In genomic region chr8:45291790-45292189, GRCm38 (mm10) we compare ENCODE assay signal across 19 mouse cellular contexts. TPM values are rescaled to one million over a fixed set of nuclear protein-coding genes. Genes with fewer than 3 reads are reported as not detected.
DNase-seq lines count a peak whose midpoint lies in the region; ATAC-seq and TF ChIP-seq lines count a peak whose summit lies in the region.
"Had no signal": no experiment of that assay in that cellular context is flagged by ENCODE, and none has a peak within 500 bp of the region (broad histone marks: within the 10 kb centered on the region; RNA-seq: fewer than 3 reads in every experiment).

No protein-coding gene starts in this region.

- H3K4me2 ChIP-seq in midbrain, postnatal 0 days (ENCODE audit: low read depth, low read length, poor library complexity, severe bottlenecking), result no peak overlapping the region
- no peak overlapping the region for H3K4me2 ChIP-seq in midbrain, embryonic 14.5 days (ENCODE audit: low read length)
- H3K4me2 ChIP-seq: liver, embryonic 13.5 days had no signal

- H3K4me3 ChIP-seq in midbrain, postnatal 0 days (ENCODE audit: low read depth, low read length), result no peak overlapping the region
- no peak overlapping the region for H3K4me3 ChIP-seq in midbrain, embryonic 14.5 days (replicated peaks; ENCODE audit: low read depth, low read length)
- H3K4me3 ChIP-seq: erythroblast, embryonic 14.5 days; liver, embryonic 13.5 days; midbrain, embryonic 10.5 days; myocyte had no signal

- no peaks in the 10 kb centered on the region for H3K9me3 ChIP-seq in midbrain, postnatal 0 days (ENCODE audit: low read length)
- H3K9me3 ChIP-seq in midbrain, embryonic 14.5 days (ENCODE audit: control insufficient read depth, low read length), result no peaks in the 10 kb centered on the region
- H3K9me3 ChIP-seq: liver, embryonic 13.5 days; midbrain, embryonic 10.5 days had no signal

- WGBS in midbrain, postnatal 0 days, result 77% methylated on average over 2 of the region's 2 CpGs
- 80% methylated on average over 2 of the region's 2 CpGs for WGBS in midbrain, embryonic 14.5 days

- intact Hi-C loops in left cerebral cortex, postnatal 4 days (cut with DNase I), result no loop called here

- no peak; the same call in 1 of the 2 replicates for ATAC-seq in midbrain, postnatal 0 days (ENCODE audit: low FRiP score)
- ATAC-seq in midbrain, embryonic 14.5 days (ENCODE audit: low FRiP score, low TSS enrichment), result no peak
- no peak for ATAC-seq in megakaryocyte, adult 5-6 weeks (ENCODE audit: poor library complexity, severe bottlenecking)

- no peaks in the 10 kb centered on the region for H3K27me3 ChIP-seq in midbrain, postnatal 0 days (ENCODE audit: insufficient read depth, low read length)
- no peaks in the 10 kb centered on the region for H3K27me3 ChIP-seq in midbrain, embryonic 14.5 days (ENCODE audit: control insufficient read depth, insufficient read depth, low read length)
- H3K27me3 ChIP-seq: CH12.LX; liver, embryonic 13.5 days had no signal

- no peaks in the 10 kb centered on the region for H3K4me1 ChIP-seq in midbrain, postnatal 0 days (ENCODE audit: insufficient read depth, low read length)
- H3K4me1 ChIP-seq in midbrain, embryonic 14.5 days (ENCODE audit: control insufficient read depth, insufficient read depth, low read length), result no peaks in the 10 kb centered on the region
- H3K4me1 ChIP-seq: liver, embryonic 13.5 days; midbrain, embryonic 10.5 days had no signal

- no peak for TF ChIP-seq CTCF in midbrain, postnatal 0 days (IDR thresholded peaks at IDR 0.05)

- DNase-seq in midbrain, postnatal 0 days (ENCODE audit: low spot score), result peak; percentile 49
- DNase-seq in midbrain, embryonic 14.5 days, result no peak
- peak; percentile 44 for DNase-seq in cerebellum, adult 9-11 months
- peak; percentile 66 to 84 for DNase-seq in layer of hippocampus, adult 18-20 months (ENCODE audit: low spot score in 2 of 2)
- peak; percentile 73 for DNase-seq in left cerebral cortex, postnatal 4 days
- no peak for DNase-seq in kidney, adult 9 months
- no peak for DNase-seq in spleen, postnatal 4 days (ENCODE audit: low spot score in 2 of 2)
- DNase-seq: heart, adult 18-20 months; liver, embryonic 13.5 days; lung, postnatal 14 days had no signal

- no peak overlapping the region for H3K27ac ChIP-seq in midbrain, postnatal 0 days (ENCODE audit: low read depth, low read length)
- no peak overlapping the region for H3K27ac ChIP-seq in midbrain, embryonic 14.5 days (replicated peaks; ENCODE audit: low read depth, low read length)
- H3K27ac ChIP-seq: liver, embryonic 13.5 days; midbrain, embryonic 10.5 days; stomach, postnatal 0 days had no signal

- H3K36me3 ChIP-seq in midbrain, postnatal 0 days (ENCODE audit: insufficient read depth, low read length), result no peaks in the 10 kb centered on the region
- no peaks in the 10 kb centered on the region for H3K36me3 ChIP-seq in midbrain, embryonic 14.5 days (ENCODE audit: control insufficient read depth, insufficient read depth, low read length)
- H3K36me3 ChIP-seq: liver, embryonic 13.5 days; midbrain, embryonic 10.5 days had no signal

- no peak overlapping the region for H3K9ac ChIP-seq in midbrain, postnatal 0 days (replicated peaks; ENCODE audit: low read length, poor library complexity, severe bottlenecking)
- no peak overlapping the region for H3K9ac ChIP-seq in midbrain, embryonic 14.5 days (replicated peaks; ENCODE audit: low read length)
- H3K9ac ChIP-seq: liver, embryonic 13.5 days had no signal

RNA-seq across cellular contexts. Expression of gene Klkb1, which starts 2.9 kb away (rescaled TPM):
- total RNA-seq in midbrain, postnatal 0 days (2014; rRNA removed), result under 0.01 TPM in 1 of 2 replicates, not detected in the other
- polyA plus RNA-seq in midbrain, postnatal 0 days (2015; fragmentation: Nextera tagmentation; extraction: Ambion mirVana), result 0.02 and 0.04 TPM in 2 replicates
- polyA plus RNA-seq in midbrain, embryonic 14.5 days (2014; fragmentation: Nextera tagmentation; extraction: Ambion mirVana), result not detected in 2 replicates
- not detected for total RNA-seq in layer of hippocampus, adult 18-20 months (2021)
- total RNA-seq in left cerebral cortex, postnatal 4 days (2021), result under 1 TPM in 1 of 2 experiments, not detected in 1; 0.10 TPM
- total RNA-seq in megakaryocyte, adult 5-6 weeks (2015), result 0.16 TPM in 1 of 2 replicates, not detected in the other
- total RNA-seq in megakaryocyte, adult 5-6 weeks (2017), result not detected in 2 replicates
- total RNA-seq: CH12.LX; heart, adult 18-20 months; left cerebral cortex, postnatal 36 days had no signal
- polyA plus RNA-seq: erythroblast, embryonic 14.5 days; heart, postnatal 0 days; midbrain, embryonic 10.5 days; myocyte had no signal

RNA-seq across cellular contexts. Expression of gene Gm45753, which starts 16.5 kb away (rescaled TPM):
- total RNA-seq in midbrain, postnatal 0 days (2014; rRNA removed), result not detected in 2 replicates
- polyA plus RNA-seq in midbrain, postnatal 0 days (2015; fragmentation: Nextera tagmentation; extraction: Ambion mirVana), result not detected in 2 replicates
- polyA plus RNA-seq in midbrain, embryonic 14.5 days (2014; fragmentation: Nextera tagmentation; extraction: Ambion mirVana), result not detected in 2 replicates
- total RNA-seq in layer of hippocampus, adult 18-20 months (2021), result not detected
- not detected for total RNA-seq in left cerebral cortex, postnatal 4 days (2021)
- total RNA-seq in megakaryocyte, adult 5-6 weeks (2015), result not detected in 2 replicates
- total RNA-seq in megakaryocyte, adult 5-6 weeks (2017), result 0.12 TPM in 1 of 2 replicates, not detected in the other
- total RNA-seq: CH12.LX; heart, adult 18-20 months; left cerebral cortex, postnatal 36 days had no signal
- polyA plus RNA-seq: erythroblast, embryonic 14.5 days; heart, postnatal 0 days; kidney, embryonic 14.5 days; myocyte had no signal

RNA-seq across cellular contexts. Expression of gene F11, which starts 30.0 kb away (rescaled TPM):
- not detected in 2 replicates for total RNA-seq in midbrain, postnatal 0 days (2014; rRNA removed)
- not detected in 2 replicates for polyA plus RNA-seq in midbrain, postnatal 0 days (2015; fragmentation: Nextera tagmentation; extraction: Ambion mirVana)
- polyA plus RNA-seq in midbrain, embryonic 14.5 days (2014; fragmentation: Nextera tagmentation; extraction: Ambion mirVana), result 0.12 TPM in 1 of 2 replicates, not detected in the other
- not detected for total RNA-seq in layer of hippocampus, adult 18-20 months (2021)
- total RNA-seq in left cerebral cortex, postnatal 4 days (2021), result not detected
- total RNA-seq in megakaryocyte, adult 5-6 weeks (2015), result not detected in 2 replicates
- not detected in 2 replicates for total RNA-seq in megakaryocyte, adult 5-6 weeks (2017)
- total RNA-seq: CH12.LX; heart, adult 18-20 months; left cerebral cortex, postnatal 36 days had no signal
- polyA plus RNA-seq: heart, postnatal 0 days; kidney, embryonic 14.5 days; midbrain, embryonic 10.5 days; myocyte had no signal

RNA-seq across cellular contexts. Expression of gene Cyp4v3, which starts 41.2 kb away (rescaled TPM):
- total RNA-seq in midbrain, postnatal 0 days (2014; rRNA removed), result 2.7 and 2.8 TPM in 2 replicates
- 2.4 and 2.8 TPM in 2 replicates for polyA plus RNA-seq in midbrain, postnatal 0 days (2015; fragmentation: Nextera tagmentation; extraction: Ambion mirVana)
- 1.4 and 1.7 TPM in 2 replicates for polyA plus RNA-seq in midbrain, embryonic 14.5 days (2014; fragmentation: Nextera tagmentation; extraction: Ambion mirVana)
- 1 to 10 TPM; 7.5 to 7.9 TPM for total RNA-seq in layer of hippocampus, adult 18-20 months (2021)
- total RNA-seq in left cerebral cortex, postnatal 4 days (2021), result 1 to 10 TPM; 2.7 to 3.0 TPM
- total RNA-seq in megakaryocyte, adult 5-6 weeks (2015), result 18.4 and 21.6 TPM in 2 replicates
- 18.0 and 21.5 TPM in 2 replicates for total RNA-seq in megakaryocyte, adult 5-6 weeks (2017)
- polyA plus RNA-seq: erythroblast, embryonic 14.5 days had no signal

Comparison
In these comparisons a context has a peak if more than half of its experiments do, and no peak if none do; other contexts are left out.
1. DNase-seq: peak in midbrain, postnatal 0 days (single experiment), cerebellum, adult 9-11 months (single experiment), layer of hippocampus, adult 18-20 months (2 of 2) and left cerebral cortex, postnatal 4 days (single experiment); none in midbrain, embryonic 14.5 days (single experiment), kidney, adult 9 months (single experiment) and spleen, postnatal 4 days (0 of 2).